Mouse (Mus musculus) gastrocnemius, postnatal 10 days (tissue): Measurements from ENCODE around the gene Ak1. TPM values are rescaled to one million over a fixed set of nuclear protein-coding genes. Genes with fewer than 3 reads are reported as not detected.

Experiments
- DNase-seq: peaks from one replicate; pipeline ENCODE4 v3.0.0; 2021; ENCODE audit warnings: mixed read lengths
- total RNA-seq, 2 experiments: library from RNA; stranded (reverse); gene quantifications; 2 replicates each; pipeline ENCODE4 v1.2.3; 2021

Gene Ak1
- total RNA-seq, 2 experiments from 2014 or later: 1,275 to 1,593 TPM

GRCm38 (mm10) chr2:32627266-32628043 lies 5.9 kb downstream of the Ak1 start:
- no peak for DNase-seq

GRCm38 (mm10) chr2:32628044-32628550 lies 6.5 kb downstream of the Ak1 start:
- DNase-seq: no peak

GRCm38 (mm10) chr2:32628729-32629128 lies 7.2 kb downstream of the Ak1 start:
- peak; percentile 79 for DNase-seq

GRCm38 (mm10) chr2:32629276-32629976 lies 7.9 kb downstream of the Ak1 start:
- DNase-seq: no peak

DNA sequence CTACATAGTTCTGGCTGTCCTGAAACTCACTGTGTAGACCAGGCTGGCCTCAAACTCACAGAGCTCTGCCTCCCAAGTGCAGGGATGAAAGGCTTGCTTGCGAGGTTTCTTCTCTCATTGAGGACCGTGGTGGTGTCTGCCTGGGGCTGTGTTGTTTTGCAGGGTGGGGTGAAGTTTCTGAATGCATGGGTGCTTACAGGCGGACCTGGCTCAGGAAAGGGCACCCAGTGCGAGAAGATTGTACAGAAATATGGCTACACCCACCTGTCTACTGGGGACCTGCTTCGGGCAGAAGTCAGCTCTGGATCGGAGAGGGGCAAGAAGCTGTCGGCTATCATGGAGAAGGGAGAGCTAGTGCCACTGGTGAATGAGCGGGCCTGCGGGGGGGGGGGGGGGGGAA lies 8.5 kb downstream of the Ak1 start:
- no peak for DNase-seq

DNA sequence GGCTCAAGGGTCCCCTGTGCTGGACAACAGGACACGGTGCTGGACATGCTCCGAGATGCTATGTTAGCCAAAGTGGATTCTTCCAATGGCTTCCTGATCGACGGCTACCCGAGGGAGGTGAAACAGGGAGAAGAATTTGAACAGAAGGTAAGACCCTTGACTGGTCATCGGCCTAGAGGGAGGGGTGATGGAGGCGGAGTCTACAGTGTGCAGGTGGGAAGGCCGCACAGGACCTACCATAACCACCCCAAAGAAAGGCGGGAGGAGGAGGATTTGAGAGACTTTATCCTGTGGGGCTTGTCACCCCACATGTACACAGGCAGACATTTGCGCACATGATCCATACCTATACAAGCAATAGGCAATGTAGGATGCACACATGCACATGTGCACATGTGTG lies 9.5 kb downstream of the Ak1 start:
- no peak for DNase-seq

DNA sequence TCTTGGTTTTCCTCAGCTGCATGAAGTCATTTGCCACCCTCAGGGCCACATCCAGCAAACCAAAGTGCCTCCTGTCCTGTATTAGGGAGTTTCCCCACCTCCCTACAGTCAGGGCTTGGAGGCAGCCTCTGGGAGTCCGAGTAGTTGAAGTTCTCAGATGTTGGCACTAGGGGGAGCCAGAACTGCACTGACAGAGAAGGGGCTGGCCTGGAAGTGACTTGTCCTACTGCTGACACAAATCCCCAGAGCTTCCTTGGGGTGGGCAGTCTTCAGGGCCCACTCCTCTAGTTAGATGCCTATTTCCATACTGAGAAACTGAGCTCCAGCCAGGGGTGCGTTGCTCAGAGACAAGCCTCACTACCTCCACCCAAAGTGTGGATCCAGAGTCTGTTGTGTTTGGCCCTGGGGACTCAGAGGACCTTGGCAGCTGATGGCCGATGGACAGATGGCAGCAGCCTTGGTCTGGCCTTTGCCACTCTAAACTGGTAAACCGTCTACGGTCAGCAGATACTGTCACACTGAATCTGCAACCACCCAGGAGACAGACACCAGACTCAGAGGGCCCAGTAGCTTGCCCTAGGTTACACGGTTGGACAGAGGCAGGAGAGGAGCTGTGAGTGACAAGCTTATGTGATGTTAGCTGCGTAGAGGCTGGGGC lies 10.3 kb downstream of the Ak1 start:
- DNase-seq: peak; percentile 77

DNA sequence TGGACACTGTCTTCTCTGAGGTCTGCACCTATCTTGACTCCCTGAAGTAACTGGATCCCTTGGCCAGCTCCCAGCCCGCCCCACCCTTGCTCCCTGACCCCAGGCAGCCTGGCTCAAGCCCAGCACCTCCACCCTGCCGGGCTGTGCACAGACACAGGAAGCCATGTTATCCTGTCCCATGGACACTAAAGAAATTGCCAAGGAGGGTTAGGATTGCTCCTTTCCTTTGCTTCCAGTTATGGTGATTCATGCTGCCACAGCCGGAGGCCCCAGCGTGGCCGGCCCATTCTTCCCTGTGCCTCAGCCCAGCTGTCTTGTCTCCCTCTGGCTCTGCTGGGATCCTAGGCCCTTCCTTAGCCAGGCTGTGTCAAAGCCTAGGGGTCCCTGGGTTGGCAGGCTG lies 12.1 kb downstream of the Ak1 start:
- peak; percentile 52 for DNase-seq

GRCm38 (mm10) chr2:32634277-32635105 lies 12.9 kb downstream of the Ak1 start:
- no peak for DNase-seq

DNA sequence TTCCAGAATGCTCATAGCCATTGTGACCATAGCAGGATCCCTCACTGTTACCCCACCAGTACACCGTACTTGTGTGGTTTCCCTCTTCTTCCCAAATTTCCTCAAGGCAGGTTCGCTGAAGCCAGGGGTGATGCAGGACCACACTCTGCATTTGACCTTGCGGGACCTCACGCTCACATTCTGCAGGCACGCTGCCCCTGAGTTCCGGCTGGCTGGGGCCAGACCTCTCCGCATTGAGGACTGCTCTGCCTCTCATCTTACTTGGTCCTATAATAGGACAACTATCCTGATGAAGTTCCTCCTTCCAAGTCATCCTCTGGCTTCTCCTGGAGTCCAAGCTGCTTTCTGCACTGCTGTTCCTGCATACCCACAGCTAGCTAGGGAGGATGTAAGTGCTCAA lies 15.1 kb downstream of the Ak1 start:
- no peak for DNase-seq

DNA sequence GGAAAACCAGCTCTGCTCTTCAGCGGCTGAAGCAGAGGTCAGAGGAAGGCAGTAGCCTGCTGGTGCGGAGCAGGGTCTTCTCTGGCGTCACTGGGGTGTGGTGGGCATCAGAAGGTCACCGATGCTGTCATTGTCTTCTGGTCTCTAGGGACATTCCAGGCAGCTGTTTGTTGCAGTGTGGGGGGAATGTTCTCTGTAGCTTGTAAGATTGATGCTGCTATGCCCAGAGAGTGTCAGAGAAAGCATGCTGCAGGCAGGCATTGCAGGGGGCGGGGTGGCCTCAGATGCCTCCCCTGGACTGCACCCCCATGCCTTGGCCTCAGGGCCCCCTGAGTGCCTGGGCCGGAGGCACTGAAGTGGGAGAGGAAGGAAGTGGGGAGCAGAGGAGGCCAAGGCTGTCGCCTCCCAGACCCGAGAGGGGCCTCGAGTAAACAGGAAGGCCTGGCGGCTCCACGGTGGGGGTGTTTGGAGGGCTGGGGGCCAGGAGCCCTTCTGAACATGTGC lies 16.3 kb downstream of the Ak1 start:
- DNase-seq: peak; percentile 47

- DNase-seq: no peak
Observed at GRCm38 (mm10) chr2:32639632-32640031, 18.1 kb downstream of the Ak1 start.

DNA sequence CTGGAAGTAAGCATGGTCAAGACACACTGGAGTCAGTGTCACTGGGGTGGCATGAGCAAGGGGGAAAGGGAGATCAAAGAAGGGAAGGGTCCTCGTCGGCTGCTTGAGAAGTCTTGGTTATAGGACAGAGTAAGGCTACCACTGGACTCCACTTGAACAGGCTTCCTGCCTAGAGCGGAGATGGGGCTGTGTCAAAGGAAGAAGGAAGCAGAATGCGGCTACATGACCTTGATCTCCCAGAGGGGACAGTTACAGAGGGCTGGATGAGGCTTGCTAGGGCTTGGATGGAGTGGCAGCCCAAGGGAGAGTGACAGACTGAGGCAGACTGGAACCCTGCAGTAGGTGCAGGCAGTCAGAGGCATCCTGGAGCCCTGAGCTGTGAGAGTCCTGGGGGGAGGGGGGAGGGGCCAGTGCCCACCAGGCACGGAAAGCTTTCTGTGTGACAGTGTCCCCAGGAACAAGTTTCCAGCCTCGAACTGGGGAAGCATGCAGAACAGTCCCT lies 19.0 kb downstream of the Ak1 start:
- DNase-seq: no peak

GRCm38 (mm10) chr2:32641810-32642209 lies 20.3 kb downstream of the Ak1 start:
- no peak for DNase-seq

- DNase-seq: peak; percentile 45
Observed at GRCm38 (mm10) chr2:32642813-32643212, 21.3 kb downstream of the Ak1 start.

DNA sequence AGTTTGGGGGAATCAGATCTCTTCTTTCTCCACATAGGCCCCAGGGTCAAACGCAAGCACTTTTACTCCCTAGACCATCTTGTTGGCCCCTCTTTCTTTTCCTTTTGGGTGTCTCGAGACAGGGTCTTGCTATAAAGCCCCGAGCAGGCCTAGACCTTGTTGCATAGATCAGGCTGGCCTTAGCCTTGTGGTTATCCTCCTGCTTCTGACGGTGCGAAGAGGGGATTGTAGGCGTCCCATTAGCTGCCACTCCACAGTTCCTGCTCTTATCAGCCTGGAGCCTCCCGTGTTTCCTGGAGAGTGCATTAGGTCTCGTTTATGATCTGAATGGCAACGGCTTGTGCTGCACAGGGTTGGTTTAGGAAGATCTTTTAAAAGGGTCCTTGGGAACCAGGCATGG lies 22.5 kb downstream of the Ak1 start:
- no peak for DNase-seq

- DNase-seq: no peak
Observed at GRCm38 (mm10) chr2:32644799-32645475, 23.4 kb downstream of the Ak1 start.

GRCm38 (mm10) chr2:32645647-32646046 lies 24.1 kb downstream of the Ak1 start:
- DNase-seq: no peak

DNA sequence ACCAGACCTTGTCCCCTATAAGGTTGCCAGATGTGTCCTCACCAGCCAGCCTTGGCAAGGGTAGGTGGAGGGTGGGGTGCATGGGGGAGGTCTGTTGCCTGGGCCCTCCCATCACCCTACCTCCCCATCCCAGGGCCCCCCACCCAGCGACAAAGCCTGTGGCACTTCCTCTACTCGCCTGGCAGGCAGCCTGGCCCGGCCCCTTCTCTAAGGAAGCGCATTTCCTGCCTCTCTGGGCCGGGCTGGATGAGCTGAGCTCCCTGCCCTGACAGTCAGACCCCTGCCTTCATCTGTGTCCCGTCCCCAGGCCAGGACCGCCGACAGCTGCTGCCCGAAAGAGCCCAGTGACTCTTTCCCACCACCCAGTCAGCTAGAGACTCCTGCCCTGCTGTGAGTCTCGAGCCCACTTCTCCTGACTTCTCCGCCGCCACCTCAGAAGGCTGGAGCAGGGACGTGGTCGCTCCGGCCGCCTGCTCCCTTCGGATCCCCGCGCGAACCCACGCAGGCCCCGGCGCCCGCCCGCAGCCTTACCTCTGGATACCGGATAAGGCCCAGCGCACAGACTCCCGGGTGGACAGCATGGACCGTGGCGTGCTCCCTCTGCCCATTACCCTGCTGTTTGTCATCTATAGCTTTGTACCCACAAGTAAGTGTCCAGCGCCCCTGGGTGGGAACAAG lies 25.0 kb downstream of the Ak1 start, which contains the start of gene Eng:
Eng (plus strand) TSS at position 217 of the 678 bp plus-strand sequence.
- peak; percentile 72 for DNase-seq

GRCm38 (mm10) chr2:32647366-32647765 lies 25.8 kb downstream of the Ak1 start:
- no peak for DNase-seq
